Mouse (Mus musculus) mammary gland, adult 2 months (tissue): ENCODE data around the gene Tmem256. TPM values are rescaled to one million over a fixed set of nuclear protein-coding genes. Genes with fewer than 3 reads are reported as not detected.

ENCODE experiments used
- polyA plus RNA-seq: library from polyadenylated mRNA; depleted of rRNA; stranded (reverse); fragments of >200 nt; gene quantifications from 2 replicates; pipeline ENCODE4 v1.2.3, GENCODE M21; 2012; ENCODE audit warnings: low replicate concordance; rRNA removed

Gene Tmem256
- 180 and 280 TPM in 2 replicates for polyA plus RNA-seq

DNA sequence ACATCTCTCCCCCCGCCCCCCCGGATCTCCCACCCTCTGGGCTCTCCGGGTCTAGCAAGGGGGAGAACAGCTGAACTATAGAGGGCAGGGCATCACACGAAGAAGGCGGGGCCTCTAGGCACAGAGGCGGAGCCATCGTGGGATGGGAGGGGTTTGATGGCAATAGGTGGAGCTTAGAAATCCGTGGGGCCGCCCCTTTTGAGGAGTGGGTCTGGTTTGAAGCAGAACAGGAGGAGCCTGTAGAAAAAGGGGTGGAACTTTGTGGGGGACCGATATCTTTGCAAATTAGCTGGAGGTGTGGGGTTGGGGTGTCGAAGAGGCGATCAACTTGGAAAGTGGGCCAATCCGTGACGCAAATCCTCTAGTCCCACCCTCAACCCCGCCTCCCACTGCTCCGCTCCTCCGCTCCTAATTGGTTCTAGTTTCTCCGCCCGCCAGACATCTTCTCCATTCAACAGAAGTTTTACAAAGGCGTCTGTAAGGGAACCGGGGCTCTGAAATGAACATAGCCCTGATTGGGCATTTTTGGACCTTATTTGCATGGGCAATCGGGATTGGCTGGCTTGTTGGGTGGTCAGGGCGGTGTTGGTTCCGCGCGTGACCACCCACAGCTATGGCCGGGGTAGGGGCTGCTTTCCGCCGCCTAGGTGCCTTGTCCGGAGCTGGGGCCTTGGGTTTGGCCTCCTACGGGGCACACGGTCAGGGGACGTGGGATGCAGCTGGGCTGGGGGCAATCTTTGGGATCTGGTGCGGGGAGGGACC, at the start of gene Tmem256:
Gene Tmem256, plus strand, starts transcription at position 563 of the 762 bp plus-strand sequence.

DNA sequence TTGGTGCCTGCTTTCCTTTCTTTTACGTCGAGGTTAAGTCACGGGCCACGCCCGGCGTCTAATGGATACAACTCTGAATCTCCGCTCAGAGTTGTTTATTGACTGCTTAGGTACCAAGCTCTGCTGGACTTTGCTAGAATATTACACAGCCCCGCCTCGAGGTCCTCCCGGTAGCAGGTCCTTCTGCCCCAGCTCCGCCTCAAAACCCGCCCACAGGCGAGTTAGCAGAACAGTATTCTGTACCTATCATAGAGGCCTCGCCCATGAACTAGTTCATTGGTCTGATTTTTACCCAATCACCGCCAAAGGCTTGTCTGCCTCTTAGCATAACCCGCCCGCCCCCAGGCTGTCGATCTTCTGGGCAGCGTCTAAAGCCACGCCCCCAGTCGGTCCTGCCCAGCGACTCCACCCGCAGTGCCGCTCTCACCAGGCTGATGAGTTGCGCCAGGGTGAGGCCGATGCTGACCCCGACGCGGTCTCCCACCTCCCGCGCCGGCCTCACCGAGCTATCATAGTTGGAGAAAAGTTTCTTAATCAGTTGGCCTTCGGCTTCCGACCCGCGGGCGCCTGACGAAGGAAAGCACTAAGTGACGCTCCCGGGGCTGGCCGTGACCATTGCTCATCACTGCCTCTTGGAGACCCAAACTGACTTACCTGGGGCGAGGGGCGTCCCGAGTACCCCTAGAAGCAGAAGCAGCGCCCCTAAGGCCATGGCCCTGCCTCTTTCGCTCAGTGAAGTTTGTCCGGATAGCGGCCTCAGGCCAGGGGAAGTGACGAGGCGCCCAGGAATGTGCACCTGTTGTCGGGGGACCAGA, 42.9 kb upstream of the Tmem256 start, which contains the start of gene Chrnb1:
Gene Chrnb1, minus strand, starts transcription at position 776 of the 815 bp plus-strand sequence.

DNA sequence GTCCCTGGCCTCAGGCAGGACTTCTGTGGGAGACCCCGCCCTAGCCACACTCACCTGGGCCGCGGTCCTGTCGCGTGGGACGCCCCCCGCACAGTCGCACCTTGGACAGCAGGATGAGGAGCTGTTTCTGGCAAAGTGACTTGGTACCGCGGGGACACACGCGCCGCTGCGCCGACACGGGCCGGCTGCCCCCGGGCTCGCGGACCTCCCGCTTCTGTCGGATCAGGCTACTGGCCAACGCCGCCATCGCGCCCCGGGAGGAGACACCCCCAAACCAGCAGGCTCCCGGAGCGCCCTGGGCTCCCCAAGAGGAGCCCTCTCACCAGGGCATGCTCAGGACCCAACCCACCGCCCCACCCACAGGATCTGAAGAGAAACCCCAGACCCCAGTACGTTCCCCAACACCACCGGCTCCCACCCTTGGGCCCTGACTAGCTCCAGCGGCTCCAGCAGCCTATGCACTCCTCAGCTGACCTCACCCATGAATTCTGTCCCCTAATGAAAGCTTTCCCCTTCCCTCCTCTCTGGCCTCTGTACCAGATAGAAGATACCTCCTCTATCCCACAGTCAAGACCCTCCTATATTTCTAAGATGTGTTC, 36.8 kb upstream of the Tmem256 start, which contains the start of gene Fgf11:
Gene Fgf11, minus strand, starts transcription at position 479 of the 599 bp plus-strand sequence.

DNA sequence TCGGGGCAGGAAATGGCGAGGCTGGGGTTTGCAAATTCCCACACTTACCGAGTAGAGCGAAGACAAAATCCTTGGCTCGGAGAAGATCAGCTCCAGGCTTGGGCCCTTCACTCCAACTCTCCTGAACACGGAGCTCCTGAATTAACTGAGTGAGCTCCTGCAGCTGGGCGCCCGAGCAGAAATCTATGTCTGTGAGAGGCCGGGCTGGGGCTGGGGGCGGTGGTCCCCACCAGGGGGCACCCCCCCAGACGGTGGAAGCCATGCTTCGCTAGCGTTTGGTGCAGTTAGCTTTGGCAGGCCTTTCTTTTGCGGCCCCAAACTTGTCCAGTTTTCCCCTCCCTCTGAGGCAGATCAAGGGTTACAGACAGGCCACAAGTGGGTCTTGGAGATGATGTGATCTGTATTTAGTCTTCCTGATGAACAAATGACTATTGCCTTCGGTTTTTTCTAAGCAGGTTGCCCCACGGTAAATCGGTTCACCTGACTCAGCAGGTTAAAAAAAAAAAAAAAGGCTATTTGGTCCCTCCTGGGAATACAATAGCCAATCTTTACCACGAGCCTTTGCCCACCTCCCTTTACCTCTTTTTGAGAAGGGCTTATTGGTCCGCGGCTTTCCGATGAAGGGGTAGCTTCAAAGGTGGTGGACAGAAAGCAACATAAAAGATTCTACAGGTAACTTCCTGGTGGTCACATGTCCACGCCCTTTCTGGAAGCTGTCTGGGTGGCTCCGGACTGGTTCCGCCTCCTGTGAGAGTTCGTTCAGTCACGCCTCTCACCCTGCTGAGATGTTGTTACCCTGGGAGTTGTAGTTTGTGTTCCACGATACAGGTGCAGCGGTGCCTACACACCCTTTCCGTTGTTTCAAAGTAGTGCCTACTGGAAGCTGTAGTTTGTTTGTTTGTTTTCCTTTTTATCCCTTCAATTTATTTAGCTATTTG, 33.1 kb upstream of the Tmem256 start, which contains the start of gene Tmem102:
Gene Tmem102, minus strand, starts transcription at position 653 of the 938 bp plus-strand sequence.

DNA sequence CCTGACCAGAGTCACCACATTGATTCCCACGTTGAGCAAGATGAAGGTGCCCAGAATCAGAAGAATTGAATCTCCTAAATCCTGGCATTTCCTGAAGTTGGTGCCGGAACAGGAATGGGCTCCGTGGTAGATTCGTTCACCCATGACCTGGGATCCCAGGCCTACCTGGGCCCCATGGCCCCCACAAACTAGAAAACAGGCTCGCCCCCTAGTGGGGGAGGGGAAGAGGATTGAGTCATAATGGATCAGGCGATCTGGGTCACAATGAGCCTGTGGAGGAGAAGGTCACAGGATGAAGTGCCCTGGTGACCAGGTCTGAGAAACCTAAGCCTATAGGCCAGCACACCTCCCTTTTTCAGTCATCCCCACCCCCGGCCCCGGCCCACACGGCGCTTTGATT, 23.2 kb upstream of the Tmem256 start, which contains the start of gene Gm39566:
Gene Gm39566, minus strand, starts transcription at position 144 of the 400 bp plus-strand sequence.

DNA sequence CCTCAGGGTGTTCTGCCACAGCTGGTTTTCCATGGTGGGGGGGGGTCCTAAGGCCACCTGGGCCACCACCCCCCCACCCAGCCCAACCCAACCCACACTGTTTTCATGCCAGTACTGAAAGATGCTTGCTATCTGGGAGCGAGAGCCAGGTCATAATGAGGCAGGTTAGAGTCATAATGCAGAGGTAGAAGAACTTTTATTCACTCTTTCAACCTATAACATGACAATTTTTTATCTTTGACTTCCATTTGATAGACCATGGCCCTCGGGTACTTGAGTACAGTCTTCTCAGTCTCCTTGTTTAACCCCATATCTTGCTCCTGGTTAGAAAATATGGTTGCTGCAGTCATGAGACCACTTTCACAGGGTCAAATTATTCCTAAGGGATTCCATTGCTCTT, 19.9 kb upstream of the Tmem256 start, which contains the start of gene Spem2:
Gene Spem2, minus strand, starts transcription at position 101 of the 400 bp plus-strand sequence.

DNA sequence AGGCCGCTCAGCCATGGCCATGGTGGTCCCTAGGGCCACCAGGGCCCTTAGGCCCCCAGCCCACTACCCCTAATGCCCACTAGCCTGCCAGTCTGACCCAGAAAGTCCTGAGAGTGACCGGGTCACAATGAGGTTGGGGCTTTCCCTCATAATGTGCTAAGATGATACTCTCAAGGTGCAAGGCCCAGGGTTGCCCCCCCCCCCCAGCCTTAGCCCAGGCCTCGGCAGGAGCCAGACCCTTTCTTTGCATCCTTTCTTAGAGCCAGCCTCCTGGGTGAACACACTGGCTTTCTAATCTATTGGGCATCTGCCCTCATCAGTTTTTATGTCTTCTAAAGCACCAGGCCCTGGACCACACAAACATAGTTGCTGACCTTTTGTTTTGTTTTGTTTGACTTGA, 16.2 kb upstream of the Tmem256 start, which contains the start of gene Spem1:
Gene Spem1, minus strand, starts transcription at position 101 of the 400 bp plus-strand sequence.

DNA sequence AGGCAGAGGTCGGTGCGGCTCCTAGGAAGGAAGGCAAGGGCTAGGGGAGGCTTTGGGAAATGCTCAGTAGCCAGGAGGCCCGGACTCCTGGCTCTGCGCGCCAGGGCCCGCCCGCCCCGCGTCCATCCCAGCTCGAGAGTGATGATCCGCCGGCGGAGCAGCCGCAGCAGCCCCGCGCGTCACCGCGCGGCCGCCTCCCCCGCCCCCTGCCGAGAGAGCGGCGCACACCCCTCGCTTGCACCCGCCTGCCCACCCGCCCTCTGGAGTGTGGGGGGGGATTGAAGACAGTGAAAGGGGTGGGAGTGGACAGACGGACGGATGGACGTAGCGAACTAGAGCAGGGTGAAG, 736 bp upstream of the Tmem256 start, which contains the start of gene Nlgn2:
Gene Nlgn2, minus strand, starts transcription at position 181 of the 348 bp plus-strand sequence.

DNA sequence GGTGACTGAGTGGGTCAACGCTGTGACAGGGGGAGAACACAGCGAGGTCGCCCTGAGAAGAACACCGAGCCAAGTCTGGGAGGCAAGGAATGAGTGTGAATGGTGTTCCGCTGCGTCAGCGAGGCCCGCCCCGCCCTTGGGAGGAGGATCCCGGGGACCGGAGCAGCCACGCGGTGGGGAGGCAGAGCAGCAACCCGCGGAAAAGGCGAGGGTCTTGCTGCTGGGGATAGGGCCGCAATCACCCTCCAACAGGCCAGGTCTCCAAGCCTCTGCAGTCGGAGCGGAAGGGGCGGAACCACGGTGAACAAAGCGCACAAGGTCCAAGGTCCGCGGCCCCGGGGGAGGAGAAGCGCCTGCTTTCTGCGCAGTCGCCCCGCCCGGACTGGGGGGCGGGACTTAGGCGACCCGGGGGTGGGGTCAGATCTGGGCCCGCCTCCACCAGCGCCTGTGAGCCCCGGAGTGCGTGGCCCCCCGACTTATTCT, 7.9 kb downstream of the Tmem256 start, which contains the start of gene Plscr3:
Gene Plscr3, plus strand, starts transcription at position 179 of the 483 bp plus-strand sequence.

DNA sequence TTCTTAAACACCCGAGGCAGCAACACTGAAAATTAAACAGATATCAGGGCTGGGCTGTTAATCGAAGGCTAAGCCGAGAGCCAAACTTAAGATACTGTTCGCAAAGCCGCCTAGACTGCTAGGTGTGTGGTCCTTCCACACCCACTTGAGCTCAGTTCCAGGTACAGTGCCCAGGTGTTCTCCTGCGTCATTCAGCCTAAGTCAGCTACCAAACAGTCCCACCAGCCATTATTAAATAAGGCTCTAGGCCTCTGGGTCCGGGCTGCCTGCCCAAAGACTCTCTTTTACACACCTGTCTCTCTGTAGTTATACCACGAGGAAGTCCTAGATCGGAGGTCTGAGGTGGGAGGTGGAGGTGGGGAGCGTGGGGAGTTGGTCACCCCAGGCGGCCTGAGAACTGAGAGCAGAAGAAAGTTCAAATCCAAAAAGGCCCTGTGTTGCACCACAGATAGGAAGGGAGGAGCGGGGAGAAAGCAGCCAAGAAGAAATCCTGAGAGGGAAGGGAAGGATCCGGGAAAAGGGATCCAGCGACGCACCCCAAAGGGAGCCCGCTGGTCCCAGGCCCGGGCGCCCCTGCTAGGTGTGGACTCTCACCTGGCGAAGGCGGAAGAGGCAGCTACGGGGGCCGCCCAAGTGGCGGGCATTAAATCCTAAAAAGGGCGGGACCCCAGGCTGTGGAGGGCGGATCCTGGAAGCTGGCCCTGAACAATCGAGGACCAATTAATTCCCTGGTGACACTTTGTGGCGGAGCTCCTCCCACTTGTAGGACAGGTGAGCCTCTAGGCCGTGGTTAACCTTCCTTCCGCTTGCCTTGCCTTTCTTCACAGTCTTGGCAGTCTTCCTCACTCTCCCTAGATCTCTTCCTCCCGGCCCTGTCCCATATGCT, 20.0 kb downstream of the Tmem256 start, which contains the start of gene Tnk1:
Gene Tnk1, minus strand, starts transcription at position 618 of the 886 bp plus-strand sequence.

DNA sequence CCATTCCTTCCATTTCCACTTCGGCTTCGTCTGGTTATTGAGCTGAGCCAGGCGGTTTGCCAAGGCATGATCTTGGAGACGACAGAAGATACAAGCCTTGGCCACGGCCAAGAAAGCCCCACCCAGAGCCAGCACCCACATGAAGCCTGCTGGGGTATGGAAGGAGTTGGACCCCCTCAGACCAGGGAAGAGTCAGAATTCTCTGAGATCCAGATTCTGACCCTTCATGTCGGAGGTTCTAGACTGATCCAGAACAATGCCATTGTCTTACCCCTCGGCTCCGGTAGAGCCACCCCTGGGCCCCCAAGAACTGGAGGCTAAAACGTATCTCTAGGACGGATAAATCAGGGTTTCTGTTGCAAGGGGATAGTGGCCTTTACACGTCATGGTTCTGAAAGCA, 39.6 kb downstream of the Tmem256 start, which contains the start of gene Tmem95:
Gene Tmem95, minus strand, starts transcription at position 141 of the 400 bp plus-strand sequence.

DNA sequence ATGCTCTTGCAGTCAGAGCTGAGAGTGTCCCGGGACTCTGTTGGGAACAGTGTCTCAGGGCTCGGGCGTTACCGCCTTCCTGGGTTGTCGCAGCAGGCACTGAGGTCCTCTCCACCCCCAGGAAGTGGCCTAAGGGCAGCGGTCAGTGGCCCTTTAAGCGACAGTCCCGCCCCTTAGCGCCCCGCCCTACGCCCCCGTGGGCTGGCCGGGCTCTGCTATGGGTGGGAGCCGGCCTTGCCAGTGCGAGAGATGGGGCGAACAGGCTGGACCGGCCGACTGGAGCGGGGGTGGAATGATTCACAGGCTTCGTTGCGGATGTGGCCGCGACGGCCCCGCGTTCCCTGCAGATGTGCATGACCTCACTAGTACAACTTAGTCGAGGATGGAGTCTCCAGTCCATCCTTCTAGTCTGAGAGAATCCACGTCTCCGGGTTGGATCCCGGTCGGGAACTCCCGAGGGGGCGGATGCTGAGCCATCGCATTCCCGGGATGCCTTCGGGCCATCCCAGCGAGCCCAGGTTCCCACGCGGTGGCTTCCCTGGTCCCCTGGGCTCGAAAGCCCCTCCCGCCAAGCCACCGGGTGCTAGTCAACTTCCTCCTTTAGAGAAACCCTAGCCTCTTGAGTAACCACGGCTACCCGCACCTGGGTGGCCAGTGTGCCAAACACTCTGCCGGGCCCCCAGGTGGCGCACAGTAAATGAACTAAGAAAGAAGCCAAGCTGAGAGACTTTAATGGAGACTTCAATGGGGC, 42.7 kb downstream of the Tmem256 start, which contains the start of gene Kctd11:
Gene Kctd11, minus strand, starts transcription at position 554 of the 751 bp plus-strand sequence.

Other genes starting within 250 kb of the Tmem256 start
- gene Atp1b2, start 232.6 kb upstream of the Tmem256 start, polyA plus RNA-seq = 11.6 and 60.5 TPM in 2 replicates
- 0.08 TPM in 1 of 2 replicates, not detected in the other for gene Shbg, start 220.6 kb upstream of the Tmem256 start, polyA plus RNA-seq
- gene Sat2, start 216.5 kb upstream of the Tmem256 start, polyA plus RNA-seq = 2.1 and 6.7 TPM in 2 replicates
- 50.5 and 57.2 TPM in 2 replicates for gene Fxr2, start 205.5 kb upstream of the Tmem256 start, polyA plus RNA-seq
- gene Sox15, start 183.2 kb upstream of the Tmem256 start, polyA plus RNA-seq = 0.66 and 1.1 TPM in 2 replicates
- 139 and 176 TPM in 2 replicates for gene Mpdu1, start 175.9 kb upstream of the Tmem256 start, polyA plus RNA-seq
- 76.8 and 80.0 TPM in 2 replicates for gene Cd68, start 172.4 kb upstream of the Tmem256 start, polyA plus RNA-seq
- 199 and 324 TPM in 2 replicates for gene Eif4a1, start 166.1 kb upstream of the Tmem256 start, polyA plus RNA-seq
- gene Senp3, start 156.4 kb upstream of the Tmem256 start, polyA plus RNA-seq = 40.2 and 91.5 TPM in 2 replicates
- 5.2 and 9.5 TPM in 2 replicates for gene Tnfsf13, start 152.7 kb upstream of the Tmem256 start, polyA plus RNA-seq
- gene Tnfsf12, start 142.7 kb upstream of the Tmem256 start, polyA plus RNA-seq = 48.2 and 64.3 TPM in 2 replicates
- 8.4 and 11.1 TPM in 2 replicates for gene Tnfsfm13, start 142.4 kb upstream of the Tmem256 start, polyA plus RNA-seq
- gene Polr2a, start 79.9 kb upstream of the Tmem256 start, polyA plus RNA-seq = 18.0 and 27.0 TPM in 2 replicates
- gene Slc35g3, start 76.5 kb upstream of the Tmem256 start, polyA plus RNA-seq = not detected in 2 replicates
- 47.2 and 88.9 TPM in 2 replicates for gene Zbtb4, start 72.6 kb upstream of the Tmem256 start, polyA plus RNA-seq
- gene Chrnb1, start 42.6 kb upstream of the Tmem256 start, polyA plus RNA-seq = 14.0 and 38.5 TPM in 2 replicates
- 11.4 and 13.5 TPM in 2 replicates for gene Fgf11, start 36.7 kb upstream of the Tmem256 start, polyA plus RNA-seq
- gene Tmem102, start 32.9 kb upstream of the Tmem256 start, polyA plus RNA-seq = 4.5 and 10.8 TPM in 2 replicates
- gene Gm39566, start 23.2 kb upstream of the Tmem256 start, polyA plus RNA-seq = not detected in 2 replicates
- gene Spem2, start 20.0 kb upstream of the Tmem256 start, polyA plus RNA-seq = not detected in 2 replicates
- 0.19 and 0.35 TPM in 2 replicates for gene Spem1, start 16.3 kb upstream of the Tmem256 start, polyA plus RNA-seq
- 23.5 and 39.4 TPM in 2 replicates for gene Nlgn2, start 730 bp upstream of the Tmem256 start, polyA plus RNA-seq
- 125 and 161 TPM in 2 replicates for gene Plscr3, start 7.9 kb downstream of the Tmem256 start, polyA plus RNA-seq
- gene Tnk1, start 20.2 kb downstream of the Tmem256 start, polyA plus RNA-seq = 11.8 and 14.1 TPM in 2 replicates
- not detected in 2 replicates for gene Tmem95, start 39.5 kb downstream of the Tmem256 start, polyA plus RNA-seq
- 11.8 and 13.5 TPM in 2 replicates for gene Kctd11, start 42.9 kb downstream of the Tmem256 start, polyA plus RNA-seq
- gene Acap1, start 57.0 kb downstream of the Tmem256 start, polyA plus RNA-seq = 40.3 and 80.4 TPM in 2 replicates
- 0.80 and 1.1 TPM in 2 replicates for gene 2810408A11Rik, start 62.5 kb downstream of the Tmem256 start, polyA plus RNA-seq
- 44.0 and 45.9 TPM in 2 replicates for gene Neurl4, start 62.6 kb downstream of the Tmem256 start, polyA plus RNA-seq
- 130 and 139 TPM in 2 replicates for gene Gps2, start 75.4 kb downstream of the Tmem256 start, polyA plus RNA-seq
- 301 and 469 TPM in 2 replicates for gene Eif5a, start 83.4 kb downstream of the Tmem256 start, polyA plus RNA-seq
- 24.9 and 28.8 TPM in 2 replicates for gene Ybx2, start 97.3 kb downstream of the Tmem256 start, polyA plus RNA-seq
- gene Slc2a4, start 109.7 kb downstream of the Tmem256 start, polyA plus RNA-seq = 238 and 400 TPM in 2 replicates
- 18.2 and 18.6 TPM in 2 replicates for gene Cldn7, start 126.3 kb downstream of the Tmem256 start, polyA plus RNA-seq
- 110 and 163 TPM in 2 replicates for gene Ctdnep1, start 142.6 kb downstream of the Tmem256 start, polyA plus RNA-seq
- gene Elp5, start 144.0 kb downstream of the Tmem256 start, polyA plus RNA-seq = 55.0 and 105 TPM in 2 replicates
- gene Gabarap, start 152.6 kb downstream of the Tmem256 start, polyA plus RNA-seq = 358 and 921 TPM in 2 replicates
- 21.3 and 23.1 TPM in 2 replicates for gene Phf23, start 157.3 kb downstream of the Tmem256 start, polyA plus RNA-seq
- 15.5 and 26.3 TPM in 2 replicates for gene Dvl2, start 162.1 kb downstream of the Tmem256 start, polyA plus RNA-seq
- 171 and 264 TPM in 2 replicates for gene Acadvl, start 176.9 kb downstream of the Tmem256 start, polyA plus RNA-seq
- 22.3 and 22.8 TPM in 2 replicates for gene Dlg4, start 178.4 kb downstream of the Tmem256 start, polyA plus RNA-seq
- 2.4 TPM in 1 of 2 replicates, not detected in the other for gene Asgr1, start 215.6 kb downstream of the Tmem256 start, polyA plus RNA-seq